Mouse (Mus musculus): ENCODE measurements around the gene Rabgef1.
A peak's percentile ranks its signal among the peaks of the same experiment; 100 is the strongest.

Rabgef1 gene

DNA sequence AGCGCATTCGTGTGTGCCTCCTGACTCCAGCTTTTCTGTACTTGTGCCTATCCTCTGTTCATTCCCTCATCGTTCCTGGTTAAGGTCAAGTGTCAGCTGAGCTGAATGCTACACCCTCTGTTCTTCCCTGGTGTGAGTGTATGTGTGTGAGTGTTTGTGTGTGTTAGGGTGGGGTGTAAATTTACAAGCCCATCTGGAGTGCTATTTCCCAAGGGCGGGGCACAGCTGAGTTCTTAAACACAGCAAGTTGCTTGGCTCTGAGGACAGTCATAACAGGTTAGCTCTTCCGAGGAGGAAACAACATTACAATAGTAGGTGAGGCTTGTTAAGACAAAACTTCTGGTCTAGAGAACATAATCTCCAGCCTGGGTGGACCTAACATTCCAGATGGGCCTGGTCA is 46.7 kb downstream of the Rabgef1 start:
- DNase-seq: no peak

DNA sequence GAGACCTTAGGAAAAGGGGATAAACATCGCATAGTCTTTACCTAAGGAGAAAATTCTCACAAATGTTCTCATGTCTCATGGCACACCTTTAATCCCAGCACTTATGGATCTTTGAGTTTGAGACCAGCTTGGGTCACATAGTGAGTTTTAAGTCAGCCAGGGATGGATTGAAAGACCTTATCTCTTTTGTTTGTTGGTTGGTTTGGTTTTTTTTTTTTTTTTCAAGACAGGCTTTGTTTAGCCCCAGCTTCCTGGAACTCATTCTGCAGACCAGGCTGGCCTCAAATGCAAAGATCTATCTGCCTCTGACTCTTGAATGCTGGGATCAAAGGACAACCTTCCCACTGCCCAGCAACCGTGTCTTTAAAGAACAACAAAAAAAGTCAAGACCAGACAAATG is 49.7 kb downstream of the Rabgef1 start:
- peak; percentile 21 for DNase-seq

DNA sequence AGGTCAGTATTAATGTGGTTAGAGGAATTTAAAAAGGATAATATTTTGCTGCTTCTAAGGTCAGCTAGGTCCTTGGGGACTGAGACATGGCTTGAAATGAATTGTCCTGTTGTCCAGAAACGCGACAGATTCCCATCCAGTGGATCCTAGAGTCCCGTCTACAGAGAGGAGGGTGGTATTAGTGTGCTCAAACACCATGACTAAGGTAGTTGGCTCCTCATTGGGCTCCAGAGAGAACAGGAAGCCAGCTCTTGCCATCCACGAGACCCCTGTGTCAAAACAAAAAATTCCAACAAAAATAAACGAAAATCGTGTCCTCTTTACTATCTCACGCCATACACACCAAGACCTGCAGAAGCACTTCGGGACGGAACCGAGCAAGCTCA is 50.2 kb downstream of the Rabgef1 start:
- DNase-seq: no peak

DNA sequence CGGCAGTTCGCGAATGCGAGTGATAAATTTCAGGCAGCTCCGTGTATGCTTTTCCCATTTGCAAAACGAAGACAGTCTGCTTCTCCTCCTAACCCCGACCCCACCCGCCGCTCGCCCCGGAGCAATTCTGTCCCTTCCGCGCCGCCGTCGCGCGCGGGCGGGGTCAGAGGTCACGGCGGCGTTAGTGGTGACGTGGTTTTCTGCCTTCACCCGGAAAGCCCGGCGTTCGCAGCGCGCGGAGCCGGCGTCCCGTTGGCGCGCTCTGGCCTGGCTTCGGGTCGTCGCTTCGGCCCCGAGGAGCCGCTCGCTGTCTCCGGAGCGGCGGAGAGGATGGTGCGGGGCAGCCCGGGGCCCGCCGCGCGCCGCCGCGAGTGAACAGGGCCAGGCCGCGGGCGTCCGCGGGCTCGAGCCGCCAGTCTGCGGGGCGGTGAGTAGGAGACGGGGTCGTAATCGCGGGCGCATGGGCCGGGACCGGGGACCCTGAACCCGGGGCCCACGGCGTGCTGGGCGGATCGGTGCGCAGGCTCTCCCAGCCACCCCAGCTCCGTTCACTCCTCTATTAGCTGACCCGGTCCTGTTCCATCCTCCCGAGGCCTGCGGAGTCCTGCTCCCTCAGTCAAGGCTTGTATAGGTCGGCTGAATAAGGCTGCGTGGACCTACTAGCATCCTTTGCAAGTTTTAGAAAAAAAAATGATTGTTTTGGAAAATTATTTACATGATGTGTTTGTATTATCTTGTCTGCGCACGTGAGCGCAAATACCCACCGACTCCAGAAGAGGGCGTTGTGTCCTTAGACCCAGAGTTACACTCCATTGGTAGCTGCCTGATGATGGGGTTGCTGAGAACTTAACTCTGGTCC is 50.8 kb downstream of the Rabgef1 start:
- peak; percentile 96 for DNase-seq

DNA sequence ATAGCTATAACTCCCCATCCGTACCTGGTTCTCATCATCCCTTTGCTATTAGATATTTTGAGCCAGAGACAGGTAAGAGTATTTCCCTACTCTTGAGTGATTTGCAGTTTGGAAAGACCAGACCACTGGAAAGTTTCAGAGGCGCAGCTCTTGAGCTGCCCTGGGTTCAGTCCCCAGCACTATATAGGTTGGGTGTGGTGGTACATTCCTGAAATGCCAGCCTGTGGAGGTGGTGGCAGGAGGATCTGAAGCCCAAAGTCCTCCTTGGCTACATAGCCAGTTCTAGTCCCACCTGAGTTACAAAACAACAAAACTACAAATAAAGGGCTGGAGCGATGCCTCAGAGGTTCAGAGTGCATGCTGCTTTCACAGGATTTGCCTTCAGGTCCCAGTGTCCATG is 55.2 kb downstream of the Rabgef1 start:
- no peak for DNase-seq

DNA sequence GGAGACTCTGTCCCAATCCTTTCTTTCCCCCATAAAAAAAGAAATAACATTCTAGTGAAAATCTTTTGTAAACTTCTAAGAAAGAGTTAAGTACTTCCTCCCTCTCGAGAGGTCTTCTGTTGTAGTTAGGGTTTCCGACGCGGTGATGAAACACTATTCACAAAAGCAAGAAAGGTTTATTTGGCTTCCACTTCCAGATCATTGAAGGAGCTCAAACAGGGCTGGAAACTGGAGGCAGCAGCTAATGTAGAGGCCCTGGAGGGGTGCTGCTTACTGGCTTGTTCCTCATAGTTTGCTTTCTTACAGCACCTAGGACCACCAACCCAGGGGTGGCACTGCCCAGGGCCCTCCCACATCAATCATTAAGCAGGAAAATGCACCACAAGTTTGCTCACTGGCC is 56.5 kb downstream of the Rabgef1 start:
- no peak for DNase-seq

DNA sequence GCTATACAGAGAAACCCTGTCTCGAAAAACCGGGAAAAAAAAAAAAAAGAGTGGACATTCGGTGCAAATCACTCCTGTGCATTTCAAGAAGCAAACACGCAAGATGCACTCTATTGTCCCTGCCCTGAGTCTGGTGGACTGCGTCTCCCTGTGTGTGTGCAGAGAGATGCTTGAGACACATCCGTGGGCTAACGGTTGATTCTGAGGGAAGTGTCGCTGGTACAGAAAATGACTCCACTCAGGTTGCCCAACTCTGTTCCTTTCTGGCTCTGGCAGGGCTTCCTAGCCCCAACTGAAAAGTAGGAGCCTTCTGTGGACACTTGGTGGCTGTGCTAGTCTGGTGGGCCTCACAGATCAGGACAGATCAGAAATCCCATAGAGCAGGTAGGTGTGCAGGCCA is 64.7 kb downstream of the Rabgef1 start:
- DNase-seq: no peak

DNA sequence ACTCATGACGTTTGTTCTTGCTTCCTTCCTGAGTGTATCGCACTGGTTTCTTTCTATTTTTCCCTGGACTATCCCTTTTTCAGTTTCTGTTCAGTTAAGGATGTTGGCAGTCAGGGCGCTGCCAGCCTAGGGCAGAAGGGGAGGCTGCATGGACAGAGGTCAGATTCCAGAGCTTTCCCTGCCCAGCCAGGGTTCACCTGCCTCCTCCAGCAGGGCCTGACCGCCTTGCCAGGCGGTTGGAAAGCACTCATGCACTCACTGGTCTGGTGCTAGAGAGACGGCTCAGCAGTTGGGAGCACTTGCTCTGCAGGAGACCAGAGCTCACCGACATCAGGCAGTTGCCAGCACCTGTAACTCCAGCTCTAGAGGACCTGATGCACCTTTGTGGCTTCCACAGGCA is 67.6 kb downstream of the Rabgef1 start:
- DNase-seq: peak; percentile 71

DNA sequence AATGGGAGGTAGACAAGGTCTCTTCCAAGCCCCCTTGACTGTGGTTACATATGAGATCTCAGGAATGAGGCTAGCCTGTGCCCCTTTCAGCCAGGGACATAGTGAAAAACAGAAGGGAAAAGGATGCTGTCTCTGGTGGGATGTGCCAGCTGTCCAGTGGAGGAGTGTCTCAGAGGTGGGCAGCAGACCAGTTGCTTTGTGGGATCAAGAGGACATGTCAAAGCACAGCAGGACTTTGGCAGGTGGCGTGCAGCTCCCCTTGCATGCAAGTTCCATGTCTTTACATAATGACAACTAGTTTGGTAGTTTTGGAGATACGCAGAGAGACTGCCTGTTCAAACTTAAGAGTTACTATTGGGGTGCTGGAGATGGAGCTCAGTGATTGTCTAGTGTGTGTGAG is 68.3 kb downstream of the Rabgef1 start:
- no peak for DNase-seq

DNA sequence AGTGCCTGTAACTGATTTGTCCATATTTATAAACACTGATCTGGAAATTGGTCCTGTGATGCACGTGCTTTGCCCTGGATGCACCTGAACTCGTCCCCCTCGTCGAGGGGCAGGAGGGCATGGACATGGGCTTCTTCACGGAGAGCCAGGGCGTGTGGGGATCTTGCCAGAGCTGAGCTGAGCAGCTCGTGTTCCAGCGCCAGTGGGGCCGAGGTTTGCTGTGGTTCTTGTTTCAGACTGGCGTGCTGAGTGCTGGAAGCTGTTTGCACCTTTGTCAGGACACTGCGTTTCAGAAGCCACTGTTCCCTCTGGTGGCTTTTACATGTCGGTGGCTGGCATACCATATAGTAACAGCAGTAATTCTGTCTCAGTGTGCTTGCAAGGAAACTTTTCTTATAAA is 69.8 kb downstream of the Rabgef1 start:
- DNase-seq: no peak

DNA sequence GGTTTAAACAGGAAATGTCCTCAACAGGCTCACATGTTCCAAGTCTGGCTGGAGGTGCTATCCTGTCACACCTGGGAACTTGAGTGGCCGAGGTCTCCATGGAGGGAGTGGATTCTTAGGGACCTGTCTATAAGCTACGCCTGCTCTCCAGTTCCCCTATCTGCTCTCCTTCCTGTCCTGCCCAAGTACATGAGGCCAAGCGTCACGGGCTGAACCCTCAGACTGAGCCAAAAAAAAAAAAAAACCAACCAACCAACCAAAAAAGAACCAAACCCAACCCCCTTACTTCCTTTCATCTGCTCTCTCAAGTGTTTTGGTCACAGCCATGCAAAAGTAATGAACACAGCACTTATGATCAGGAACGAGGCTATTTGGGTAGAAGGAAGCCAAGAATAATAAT is 76.2 kb downstream of the Rabgef1 start:
- DNase-seq: no peak

DNA sequence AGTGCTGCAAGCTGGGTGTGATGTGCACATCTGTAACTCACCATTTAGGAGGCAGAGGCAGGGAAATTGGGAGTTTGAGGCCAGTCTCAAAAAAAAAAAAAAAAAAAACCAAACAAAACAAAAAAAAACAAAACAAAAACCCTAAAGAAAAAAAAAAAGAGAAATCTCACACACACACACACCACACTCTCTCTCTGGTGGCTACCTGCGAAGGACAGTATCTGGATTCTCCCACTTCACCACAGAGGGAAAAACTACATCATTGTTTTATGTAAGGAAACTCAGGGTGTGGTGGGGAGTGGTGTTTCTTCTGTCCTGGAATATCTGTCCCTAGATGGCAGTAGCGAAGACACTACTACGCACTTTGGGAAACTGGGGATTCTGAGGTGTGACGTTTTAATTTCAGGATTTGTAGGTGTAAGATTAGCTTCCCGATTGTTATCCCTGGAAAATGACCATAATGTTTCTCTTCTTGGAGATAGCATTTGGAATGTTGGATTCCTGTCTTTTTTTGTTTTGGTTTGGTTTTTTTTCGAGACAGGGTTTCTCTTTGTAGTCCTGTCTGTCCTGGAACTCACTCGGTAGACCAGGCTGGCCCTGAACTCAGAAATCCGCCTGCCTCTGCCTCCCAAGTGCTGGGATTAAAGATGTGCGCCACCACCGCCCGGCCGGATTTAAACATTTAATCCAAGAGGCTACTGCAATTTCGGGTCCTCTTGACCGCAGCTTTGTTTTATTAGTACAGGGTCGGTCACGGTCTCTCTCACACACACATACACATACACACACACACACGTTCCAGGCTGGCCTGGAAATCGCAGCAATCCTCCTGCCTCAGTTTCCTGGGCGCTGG is 82.8 kb downstream of the Rabgef1 start:
- DNase-seq: peak; percentile 45

DNA sequence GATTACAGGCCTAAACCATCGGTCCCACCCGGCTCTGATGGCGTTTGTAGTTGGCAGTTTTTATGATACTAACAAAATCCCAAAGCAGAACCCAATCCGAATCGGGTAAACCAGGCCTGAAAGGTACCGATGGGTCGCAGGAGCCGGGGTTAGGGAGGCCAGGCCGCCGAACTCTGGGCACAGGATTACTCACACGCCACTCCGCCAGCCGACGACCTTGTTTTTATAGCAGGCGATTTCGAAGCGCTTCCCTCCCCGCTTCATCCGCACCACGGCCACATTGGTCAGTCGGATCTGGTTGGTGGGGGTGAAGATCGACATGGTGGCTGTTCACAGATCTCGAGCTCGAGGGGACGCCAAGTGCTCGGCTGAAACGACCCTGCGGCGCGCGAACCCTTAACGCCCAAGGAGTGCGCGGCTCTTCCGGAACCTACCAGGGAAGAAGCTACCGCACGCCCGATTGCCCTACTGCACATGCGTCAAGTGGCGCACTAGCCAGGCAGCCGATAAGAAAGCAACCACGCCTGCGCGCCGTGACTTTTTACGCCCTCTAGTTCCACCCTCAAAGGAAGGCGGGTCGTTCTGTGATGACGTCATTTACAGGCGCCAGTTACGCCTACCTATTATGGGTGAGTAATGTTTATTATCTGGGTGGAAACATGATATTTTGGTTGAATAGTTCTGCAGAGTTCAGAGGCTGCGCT is 83.6 kb downstream of the Rabgef1 start, which contains the start of the genes Sbds and Tyw1:
Sbds (minus strand) TSS at position 514 of the 704 bp plus-strand sequence.
Tyw1 (plus strand) TSS at position 603 of the 704 bp plus-strand sequence.
- peak; percentile 99 for DNase-seq

DNA sequence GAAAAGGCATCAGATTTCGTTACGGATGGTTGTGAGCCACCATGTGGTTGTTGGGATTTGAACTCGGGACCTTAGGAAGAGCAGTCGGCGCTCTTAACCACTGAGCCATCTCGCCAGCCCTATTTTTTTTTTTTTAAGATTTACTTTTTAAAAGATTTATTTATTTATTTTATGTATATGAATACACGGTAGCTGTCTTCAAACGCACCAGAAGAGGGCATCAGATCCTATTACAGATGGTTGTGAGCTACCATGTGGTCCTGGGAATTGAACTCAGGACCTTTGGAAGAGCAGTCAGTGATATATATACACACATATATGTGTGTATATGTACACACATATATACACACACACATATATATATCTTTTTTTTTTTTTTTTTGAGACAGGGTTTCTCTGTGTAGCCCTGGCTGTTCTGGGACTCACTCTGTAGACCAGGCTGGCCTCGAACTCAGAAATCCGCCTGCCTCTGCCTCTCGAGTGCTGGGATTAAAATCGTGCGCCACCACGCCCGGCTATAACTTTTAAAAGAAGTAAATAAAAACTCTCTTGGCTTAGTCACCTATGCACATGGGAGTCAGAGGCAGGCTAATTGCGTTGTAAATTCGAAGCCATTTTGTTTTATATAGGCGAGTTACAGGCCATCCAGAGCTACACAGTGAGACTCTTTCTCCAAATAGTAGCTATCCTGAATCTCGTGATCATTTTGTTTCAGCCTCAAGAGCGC is 84.4 kb downstream of the Rabgef1 start:
- peak; percentile 14 for DNase-seq

DNA sequence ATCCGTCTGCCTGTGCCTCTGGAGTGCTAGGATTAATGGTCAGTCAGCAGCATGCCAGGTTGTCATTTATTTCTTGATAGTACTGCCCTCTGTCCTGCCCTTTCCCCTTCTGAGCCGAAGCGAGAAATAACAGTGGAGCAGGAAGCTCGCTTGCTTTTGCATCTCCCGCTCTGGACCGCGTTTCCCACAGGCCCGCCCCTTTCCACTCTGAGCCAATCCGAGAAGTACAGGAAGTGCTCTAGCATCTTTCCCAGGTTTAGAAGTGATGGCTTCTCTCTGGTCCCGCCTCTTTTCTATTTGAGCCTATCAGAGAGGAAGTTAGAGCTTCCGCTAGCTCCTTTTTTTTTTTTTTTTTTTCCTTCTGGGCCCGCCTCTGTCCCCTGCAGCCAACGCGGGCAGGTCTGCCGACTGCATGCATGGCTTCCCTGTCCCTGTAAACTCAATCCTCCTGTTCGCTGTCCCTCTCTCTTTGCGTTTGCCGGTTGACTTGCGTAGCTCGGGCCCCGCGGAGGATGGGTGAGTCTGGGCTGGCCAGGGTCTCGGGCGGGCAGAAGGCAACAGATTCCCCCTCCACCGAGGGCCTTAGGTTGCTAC is 85.2 kb downstream of the Rabgef1 start:
- peak; percentile 97 for DNase-seq

DNA sequence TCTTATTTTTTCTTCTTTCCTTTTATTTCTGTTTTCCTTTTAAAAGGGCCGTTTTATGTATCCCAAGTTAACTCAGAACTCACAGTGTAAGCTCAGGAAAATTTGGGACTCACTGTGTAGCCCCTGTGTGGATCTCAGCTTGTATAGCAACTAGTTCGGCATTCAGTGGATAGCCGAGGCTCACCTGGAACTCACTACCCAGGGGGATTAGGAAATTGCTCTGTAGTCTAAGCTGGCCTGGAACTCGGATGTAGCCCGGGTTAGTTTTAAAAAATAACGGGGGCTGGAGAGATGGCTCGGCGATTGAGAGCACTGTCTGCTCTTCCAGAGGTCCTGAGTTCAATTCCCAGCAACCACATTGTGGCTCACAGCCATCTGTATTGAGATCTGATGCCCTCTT is 85.7 kb downstream of the Rabgef1 start:
- no peak for DNase-seq

DNA sequence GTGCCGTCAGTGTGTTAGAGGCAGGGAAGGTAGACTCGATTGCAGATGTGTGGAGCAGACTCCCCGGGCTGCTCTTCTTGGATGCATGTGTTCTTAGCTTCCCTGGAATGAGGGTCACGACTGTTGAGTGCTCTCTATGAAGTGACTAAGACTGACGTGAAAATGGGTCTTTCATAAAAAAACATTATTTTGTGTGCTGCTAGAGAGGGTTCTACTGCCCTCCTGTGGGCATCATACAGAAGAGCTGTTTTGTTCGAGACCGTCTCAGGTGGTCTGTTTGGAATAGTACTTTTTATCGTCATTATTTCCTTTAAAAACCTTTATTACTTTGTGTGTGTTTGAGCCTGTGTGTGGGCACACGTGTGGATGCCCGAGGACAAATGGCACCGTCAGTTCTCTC is 91.9 kb downstream of the Rabgef1 start:
- DNase-seq: no peak
